Mouse (Mus musculus) heart, postnatal 4 days (tissue): ENCODE measurements around the gene Gapdhs. TPM values are rescaled to one million over a fixed set of nuclear protein-coding genes. Genes with fewer than 3 reads are reported as not detected.
"Not testable (repeated sequence)": the region's sequence is repeated elsewhere in the genome, so short reads cannot be mapped to it uniquely, and the experiment has no call there.

Experiments
- DNase-seq: peaks from one replicate; pipeline ENCODE4 v3.0.0; 2021
- total RNA-seq, 2 experiments: library from RNA; stranded (reverse); gene quantifications; 2 replicates each; pipeline ENCODE4 v1.2.3; 2021

Gene Gapdhs
- total RNA-seq = not detected

- not testable (repeated sequence) for DNase-seq
Measured at GRCm38 (mm10) chr7:30743617-30744016, at the start of gene Gapdhs. Gene Gapdhs (minus strand): TSS chr7:30743681.

- DNase-seq = no peak
Measured at GRCm38 (mm10) chr7:30791921-30792320, 48.4 kb upstream of the Gapdhs start.

GRCm38 (mm10) chr7:30790141-30790540 is 46.7 kb upstream of the Gapdhs start:
- DNase-seq = no peak

- no peak for DNase-seq
Measured at GRCm38 (mm10) chr7:30787377-30788022, 44.0 kb upstream of the Gapdhs start, which contains the start of gene Krtdap. Gene Krtdap (plus strand): TSS chr7:30787896.

GRCm38 (mm10) chr7:30785721-30786546 is 42.5 kb upstream of the Gapdhs start:
- DNase-seq = no peak

GRCm38 (mm10) chr7:30785154-30785553 is 41.7 kb upstream of the Gapdhs start:
- DNase-seq = no peak

GRCm38 (mm10) chr7:30782658-30783057 is 39.2 kb upstream of the Gapdhs start:
- no peak for DNase-seq

GRCm38 (mm10) chr7:30781792-30782191 is 38.3 kb upstream of the Gapdhs start:
- DNase-seq = no peak

- DNase-seq = no peak
Measured at GRCm38 (mm10) chr7:30777911-30778310, 34.4 kb upstream of the Gapdhs start.

- no peak for DNase-seq
Measured at GRCm38 (mm10) chr7:30777081-30777579, 33.6 kb upstream of the Gapdhs start.

GRCm38 (mm10) chr7:30776104-30776503 is 32.6 kb upstream of the Gapdhs start:
- DNase-seq = no peak

- DNase-seq = no peak
Measured at GRCm38 (mm10) chr7:30769236-30769635, 25.8 kb upstream of the Gapdhs start.

- no peak for DNase-seq
Measured at GRCm38 (mm10) chr7:30766408-30766807, 22.9 kb upstream of the Gapdhs start.

- peak; percentile 15 for DNase-seq
Measured at GRCm38 (mm10) chr7:30765173-30765572, 21.7 kb upstream of the Gapdhs start.

- DNase-seq = no peak
Measured at GRCm38 (mm10) chr7:30763456-30763855, 20.0 kb upstream of the Gapdhs start, which contains the start of gene Dmkn. Gene Dmkn (plus strand): TSS chr7:30763756.

- no peak for DNase-seq
Measured at GRCm38 (mm10) chr7:30761769-30762352, 18.4 kb upstream of the Gapdhs start.

GRCm38 (mm10) chr7:30758853-30759252 is 15.4 kb upstream of the Gapdhs start:
- peak; percentile 68 for DNase-seq

GRCm38 (mm10) chr7:30757001-30757400 is 13.5 kb upstream of the Gapdhs start:
- no peak for DNase-seq

GRCm38 (mm10) chr7:30751086-30751669 is 7.7 kb upstream of the Gapdhs start, which contains the start of gene Sbsn:
Gene Sbsn (plus strand): TSS chr7:30751471.
- no peak for DNase-seq

- no peak for DNase-seq
Measured at GRCm38 (mm10) chr7:30749824-30750606, 6.5 kb upstream of the Gapdhs start.

- no peak for DNase-seq
Measured at GRCm38 (mm10) chr7:30747525-30748204, 4.2 kb upstream of the Gapdhs start.
